Comparison of ENCODE assay signal across 9 mouse cellular contexts in the genomic region with DNA sequence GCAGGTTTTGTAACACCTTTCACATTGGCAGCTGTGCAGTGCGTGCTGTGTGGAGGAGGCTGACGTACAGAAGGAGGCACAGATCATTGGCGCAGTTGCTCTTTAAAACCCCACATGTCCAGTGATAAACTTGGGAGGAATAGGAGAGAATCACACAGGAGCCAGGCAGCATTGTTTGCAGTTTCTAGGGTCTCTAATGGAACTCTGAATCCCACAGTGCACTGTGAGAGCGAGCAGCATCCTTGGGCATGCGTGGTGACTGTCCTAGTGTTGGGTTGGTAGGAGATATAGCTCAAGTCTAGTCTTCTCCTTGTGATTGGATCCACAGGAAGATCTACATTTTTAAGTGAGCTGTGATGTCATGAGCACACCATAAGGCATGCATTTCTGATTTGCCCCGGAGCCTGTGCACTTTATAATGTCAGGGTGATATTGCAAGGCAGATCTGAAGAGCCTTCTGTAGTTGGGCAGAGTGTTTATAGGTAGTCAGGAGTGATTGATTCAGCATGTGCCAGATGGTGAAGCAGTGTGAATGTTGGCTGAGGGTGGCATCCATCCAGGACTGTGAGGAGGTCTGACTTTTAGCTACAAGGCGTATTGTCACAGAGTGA.
DNase-seq lines count a peak whose midpoint lies in the region; ATAC-seq and TF ChIP-seq lines count a peak whose summit lies in the region.
"Had no signal": no experiment of that assay in that cellular context is flagged by ENCODE, and none has a peak within 500 bp of the region (broad histone marks: within the 10 kb centered on the region; RNA-seq: fewer than 3 reads in every experiment).

No protein-coding gene starts in this region.

- H3K4me1 ChIP-seq in hindbrain, embryonic 15.5 days (replicated peaks), result peaks cover 39% of the 10 kb centered on the region
- peaks cover 1% of the 10 kb centered on the region for H3K4me1 ChIP-seq in heart, adult 2 months (ENCODE audit: control insufficient read depth, insufficient read depth, low read length)

- WGBS in hindbrain, embryonic 15.5 days, result 72% methylated on average over 7 of the region's 7 CpGs
- WGBS in heart, adult 2 months, result 93% methylated on average over 7 of the region's 7 CpGs

- H3K4me2 ChIP-seq in hindbrain, embryonic 15.5 days, result no peak overlapping the region
- H3K4me2 ChIP-seq: heart, embryonic 15.5 days had no signal

- no peaks in the 10 kb centered on the region; the same call in 1 of the 2 replicates for H3K79me2 ChIP-seq in heart, adult 2 months (replicated peaks; ENCODE audit: control insufficient read depth, insufficient read depth, low read length)

- TF ChIP-seq EP300 in heart, adult 2 months (IDR thresholded peaks at IDR 0.05; ENCODE audit: insufficient read depth, low read depth, low read length), result no peak

- ATAC-seq in cerebellum, adult (ENCODE audit: insufficient number of reproducible peaks, low FRiP score, low TSS enrichment), result peak; percentile 85
- ATAC-seq in hindbrain, embryonic 15.5 days (ENCODE audit: low FRiP score, low read depth), result peak; percentile 80

- no peak for TF ChIP-seq CTCF in heart, adult 2 months (IDR thresholded peaks at IDR 0.05)

- no peaks in the 10 kb centered on the region for H3K27me3 ChIP-seq in hindbrain, embryonic 15.5 days
- no peaks in the 10 kb centered on the region for H3K27me3 ChIP-seq in heart, adult 2 months (ENCODE audit: control insufficient read depth, insufficient read depth, low read length)
- H3K27me3 ChIP-seq: heart, embryonic 15.5 days had no signal

- H3K36me3 ChIP-seq in hindbrain, embryonic 15.5 days, result no peaks in the 10 kb centered on the region
- H3K36me3 ChIP-seq in heart, adult 2 months (ENCODE audit: control insufficient read depth, insufficient read depth, low read length), result no peaks in the 10 kb centered on the region
- H3K36me3 ChIP-seq: heart, embryonic 15.5 days had no signal

- no peak overlapping the region for H3K9ac ChIP-seq in hindbrain, embryonic 15.5 days
- no peak overlapping the region for H3K9ac ChIP-seq in heart, adult 2 months (ENCODE audit: low read depth, low read length)
- H3K9ac ChIP-seq: heart, embryonic 15.5 days had no signal

- peak overlapping the region; percentile 30 for H3K27ac ChIP-seq in hindbrain, embryonic 15.5 days (replicated peaks)
- no peak overlapping the region for H3K27ac ChIP-seq in heart, adult 2 months
- H3K27ac ChIP-seq: heart, embryonic 15.5 days had no signal

- DNase-seq in NIH3T3 (ENCODE audit: low read depth), result peak; percentile 68
- DNase-seq in left cerebral cortex, postnatal 36 days (ENCODE audit: low spot score in 2 of 2), result peak; percentile 24 to 25
- no peak for DNase-seq in heart, postnatal 10 days
- DNase-seq in retina, postnatal 1 day, result no peak
- no peak for DNase-seq in heart, adult 2 months

- intact Hi-C loops in left cerebral cortex, postnatal 36 days (cut with DNase I), result no loop called here
- intact Hi-C loops in heart, postnatal 10 days (cut with DNase I), result no loop called here
- intact Hi-C loops in heart, adult 2 months (cut with DNase I), result no loop called here

- no peak for TF ChIP-seq POLR2A in heart, adult 2 months (IDR thresholded peaks at IDR 0.05; ENCODE audit: insufficient read depth, low read depth, low read length)

- H3K9me3 ChIP-seq in hindbrain, embryonic 15.5 days, result no peaks in the 10 kb centered on the region
- H3K9me3 ChIP-seq: heart, embryonic 15.5 days had no signal

- H3K4me3 ChIP-seq in hindbrain, embryonic 15.5 days, result no peak overlapping the region
- H3K4me3 ChIP-seq in heart, adult 2 months, result no peak overlapping the region
- H3K4me3 ChIP-seq: erythroblast, embryonic 14.5 days; heart, embryonic 15.5 days had no signal

Comparison
In these comparisons a context has a peak if more than half of its experiments do, and no peak if none do; other contexts are left out.
1. DNase-seq: peak in NIH3T3 (single experiment) and left cerebral cortex, postnatal 36 days (2 of 2); none in heart, postnatal 10 days (0 of 2), retina, postnatal 1 day (single experiment) and heart, adult 2 months (0 of 2).